Mouse (Mus musculus) embryonic fibroblast, embryonic 13.5 days (primary cell): ENCODE results near the gene Abhd13. TPM values are rescaled to one million over a fixed set of nuclear protein-coding genes. Genes with fewer than 3 reads are reported as not detected.
A peak's percentile ranks its signal among the peaks of the same experiment; 100 is the strongest.

ENCODE experiments used
- H3K27ac ChIP-seq: 2 replicates; pipeline ENCODE4 v1.5.1; 2012; ENCODE audit warnings: low read length, control low read depth, inconsistent platforms; ENCODE audit not compliant: insufficient read depth
- H3K4me1 ChIP-seq: 2 replicates; pipeline ENCODE4 v1.6.1; 2011; ENCODE audit warnings: low read length; ENCODE audit not compliant: control insufficient read depth, insufficient read depth
- H3K4me3 ChIP-seq: 2 replicates; pipeline ENCODE4 v1.5.1; 2011; ENCODE audit warnings: mild to moderate bottlenecking, control low read depth, low read length; ENCODE audit not compliant: insufficient read depth
- CTCF ChIP-seq: IDR thresholded peaks from 2 replicates; pipeline ENCODE4 v1.5.1; 2011; ENCODE audit warnings: mild to moderate bottlenecking, control low read depth, low read length, moderate library complexity, borderline replicate concordance; ENCODE audit not compliant: insufficient read depth
- POLR2A ChIP-seq: IDR thresholded peaks from 2 replicates; pipeline ENCODE4 v1.6.1; 2011; ENCODE audit warnings: low read depth, mild to moderate bottlenecking, control low read depth, low read length, moderate library complexity
- polyA plus RNA-seq: library from polyadenylated mRNA; stranded (reverse); fragments of >200 nt; gene quantifications from 2 replicates; pipeline ENCODE4 v1.2.4, GENCODE M21; 2011; ENCODE audit warnings: low read depth; ENCODE audit not compliant: missing spikeins, insufficient read length

Abhd13 gene
- 19.3 and 22.8 TPM in 2 replicates for polyA plus RNA-seq

GRCm38 (mm10) chr8:9977573-9978314 lies at the start of gene Abhd13, which contains the start of gene Lig4:
Gene Abhd13 (plus strand): TSS chr8:9977707.
Gene Lig4 (minus strand): TSS chr8:9977686.
- 0 out of 2 replicates have a peak within 1 kb of the TSS, but pooled peaks have one; percentile 35 for H3K27ac ChIP-seq
- TF ChIP-seq POLR2A (peak; percentile 69), CTCF (no peak)

GRCm38 (mm10) chr8:9929746-9930445 lies 47.6 kb upstream of the Abhd13 start:
- no peak overlapping the region for H3K4me3 ChIP-seq
- TF ChIP-seq CTCF, result no peak
- no peak for TF ChIP-seq POLR2A
- H3K27ac ChIP-seq, result no peak overlapping the region
- H3K4me1 ChIP-seq, result no peaks in the 10 kb centered on the region

More at GRCm38 (mm10) chr8:9977573-9978314, at the start of gene Abhd13, which contains the start of gene Lig4:
- peaks cover 4% of the 10 kb centered on the region; the same call in 1 of the 2 replicates for H3K4me1 ChIP-seq
- H3K4me3 ChIP-seq, result peak within 1 kb of the TSS; percentile 92

GRCm38 (mm10) chr8:9932711-9933110 lies 44.8 kb upstream of the Abhd13 start:
- no peak overlapping the region for H3K4me3 ChIP-seq
- TF ChIP-seq POLR2A (no peak), CTCF (no peak)
- no peak overlapping the region for H3K27ac ChIP-seq
- H3K4me1 ChIP-seq, result no peaks in the 10 kb centered on the region

- Histone ChIP-seq H3K4me1 (no peaks in the 10 kb centered on the region), H3K27ac (no peak overlapping the region), H3K4me3 (no peak overlapping the region)
- TF ChIP-seq POLR2A (no peak), CTCF (no peak)
Observed at GRCm38 (mm10) chr8:9934891-9935565, 42.5 kb upstream of the Abhd13 start.

- TF ChIP-seq CTCF, result no peak
- no peak for TF ChIP-seq POLR2A
- Histone ChIP-seq H3K27ac (no peak overlapping the region), H3K4me3 (no peak overlapping the region), H3K4me1 (no peaks in the 10 kb centered on the region)
Observed at GRCm38 (mm10) chr8:9935574-9935973, 41.9 kb upstream of the Abhd13 start.

GRCm38 (mm10) chr8:9949134-9949890 lies 28.2 kb upstream of the Abhd13 start:
- Histone ChIP-seq H3K4me3 (no peak overlapping the region), H3K4me1 (no peaks in the 10 kb centered on the region), H3K27ac (no peak overlapping the region)
- no peak for TF ChIP-seq POLR2A

- no peaks in the 10 kb centered on the region for H3K4me1 ChIP-seq
- TF ChIP-seq CTCF (no peak), POLR2A (no peak)
- no peak overlapping the region for H3K27ac ChIP-seq
- H3K4me3 ChIP-seq, result no peak overlapping the region
Observed at GRCm38 (mm10) chr8:9958338-9958737, 19.2 kb upstream of the Abhd13 start.

- Histone ChIP-seq H3K4me1 (no peaks in the 10 kb centered on the region), H3K4me3 (no peak overlapping the region), H3K27ac (no peak overlapping the region)
- TF ChIP-seq CTCF, result no peak
- no peak for TF ChIP-seq POLR2A
Observed at GRCm38 (mm10) chr8:9959919-9960318, 17.6 kb upstream of the Abhd13 start.

- no peak overlapping the region for H3K4me3 ChIP-seq
- no peak for TF ChIP-seq POLR2A
- no peak for TF ChIP-seq CTCF
- H3K4me1 ChIP-seq, result no peaks in the 10 kb centered on the region
- H3K27ac ChIP-seq, result no peak overlapping the region
Observed at GRCm38 (mm10) chr8:9971866-9972265, 5.6 kb upstream of the Abhd13 start.
